Mouse (Mus musculus) cortical plate, adult 2 months (tissue): ENCODE results near the gene Krtap31-1. TPM values are rescaled to one million over a fixed set of nuclear protein-coding genes. Genes with fewer than 3 reads are reported as not detected.
"Not testable (repeated sequence)": the region's sequence is repeated elsewhere in the genome, so short reads cannot be mapped to it uniquely, and the experiment has no call there.

Experiments
- H3K27ac ChIP-seq: fragments of 200-500 bp; 2 replicates; pipeline ENCODE4 v1.5.1; 2012; ENCODE audit warnings: low read length, control low read depth, inconsistent platforms; ENCODE audit not compliant: insufficient read depth
- H3K4me1 ChIP-seq: fragments of 200-500 bp; 2 replicates; pipeline ENCODE4 v1.6.1; 2011; ENCODE audit warnings: low read length; ENCODE audit not compliant: control insufficient read depth, insufficient read depth
- H3K4me3 ChIP-seq: fragments of 200-500 bp; 2 replicates; pipeline ENCODE4 v1.5.1; 2011; ENCODE audit warnings: mild to moderate bottlenecking, low read length, control low read depth; ENCODE audit not compliant: insufficient read depth
- CTCF ChIP-seq: fragments of 200-500 bp; IDR thresholded peaks from 2 replicates; pipeline ENCODE4 v1.5.1; 2011; ENCODE audit warnings: mild to moderate bottlenecking, control low read depth, low read length; ENCODE audit not compliant: insufficient read depth; ENCODE audit errors: extremely low read depth
- POLR2A ChIP-seq: fragments of 200-500 bp; IDR thresholded peaks from 2 replicates; pipeline ENCODE4 v1.6.1; 2011; ENCODE audit warnings: mild to moderate bottlenecking, low read length, control low read depth; ENCODE audit not compliant: insufficient read depth; ENCODE audit errors: extremely low read depth
- polyA plus RNA-seq: library from polyadenylated mRNA; depleted of rRNA; stranded (reverse); fragments of >200 nt; gene quantifications from 2 replicates; pipeline ENCODE4 v1.2.3, GENCODE M21; 2012; rRNA removed

Gene Krtap31-1
- not detected in 2 replicates for polyA plus RNA-seq

DNA sequence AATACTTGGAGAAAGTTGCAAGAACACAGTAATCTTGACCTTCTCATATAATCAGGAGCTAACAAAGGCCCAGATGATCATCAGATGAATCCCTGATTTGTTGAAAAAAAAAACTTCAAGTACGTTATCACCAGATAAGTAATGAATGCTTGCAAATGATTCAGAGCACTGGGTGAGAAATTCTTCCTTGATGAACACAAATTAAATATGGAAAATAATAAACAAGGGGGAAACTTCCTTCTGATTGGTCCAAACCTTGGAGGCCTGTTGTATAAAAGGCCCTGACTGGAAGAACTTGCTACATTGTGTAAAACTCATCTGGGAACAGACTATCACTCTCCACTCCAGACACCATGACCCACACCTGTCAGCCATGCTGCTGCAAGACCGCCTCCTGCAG is at the start of gene Krtap31-1:
Gene Krtap31-1 (plus strand): TSS at position 301 of the 400 bp plus-strand sequence.
- H3K4me3 ChIP-seq = no peak within 1 kb of the TSS
- TF ChIP-seq POLR2A = no peak
- no peak for TF ChIP-seq CTCF
- H3K27ac ChIP-seq = no peak within 1 kb of the TSS
- H3K4me1 ChIP-seq = no peaks in the 10 kb centered on the region

DNA sequence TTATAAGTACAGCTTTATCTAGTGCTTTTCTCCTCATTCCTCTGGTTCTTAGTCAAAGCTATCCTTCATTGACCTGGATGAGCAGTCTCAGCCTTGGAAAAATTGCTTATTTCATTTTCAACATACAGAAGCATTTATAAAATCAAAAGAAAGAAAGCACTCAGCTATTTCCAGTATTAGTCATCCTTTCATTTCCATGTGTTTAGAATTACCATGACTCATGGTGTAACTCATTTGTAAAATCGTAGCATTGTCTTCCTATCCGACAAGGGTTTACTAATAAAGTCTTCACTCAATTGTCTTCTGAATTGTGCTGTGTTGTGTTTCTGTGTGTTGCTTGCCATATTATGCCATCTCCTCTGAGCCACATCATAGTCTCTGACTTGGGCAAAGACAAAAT is 49.0 kb upstream of the Krtap31-1 start:
- Histone ChIP-seq H3K27ac (no peak overlapping the region), H3K4me3 (no peak overlapping the region), H3K4me1 (peaks cover 2% of the 10 kb centered on the region; the same call in 1 of the 2 replicates)
- TF ChIP-seq POLR2A = no peak
- TF ChIP-seq CTCF = no peak

DNA sequence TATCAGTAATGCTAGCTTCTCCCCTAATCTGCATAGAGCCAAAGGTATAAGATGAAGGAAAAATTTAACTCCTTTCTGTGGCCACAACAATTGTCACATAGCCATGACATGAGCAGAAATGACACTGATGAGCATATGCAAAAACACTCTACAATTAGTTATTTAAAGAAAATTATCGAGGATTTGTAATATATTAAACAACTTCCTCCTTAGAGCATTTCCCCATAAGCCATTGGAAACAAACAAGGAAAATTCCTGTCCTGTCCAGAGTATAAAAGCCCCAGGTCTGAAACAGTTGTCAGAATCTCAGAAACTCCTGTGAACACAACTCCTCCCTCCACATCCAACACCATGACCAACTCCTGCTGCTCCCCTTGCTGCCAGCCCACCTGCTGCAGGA is 43.5 kb upstream of the Krtap31-1 start, which contains the start of gene Gm11559:
Gene Gm11559 (plus strand): TSS at position 301 of the 400 bp plus-strand sequence.
- not testable (repeated sequence) for H3K27ac ChIP-seq, H3K4me1 ChIP-seq, H3K4me3 ChIP-seq

DNA sequence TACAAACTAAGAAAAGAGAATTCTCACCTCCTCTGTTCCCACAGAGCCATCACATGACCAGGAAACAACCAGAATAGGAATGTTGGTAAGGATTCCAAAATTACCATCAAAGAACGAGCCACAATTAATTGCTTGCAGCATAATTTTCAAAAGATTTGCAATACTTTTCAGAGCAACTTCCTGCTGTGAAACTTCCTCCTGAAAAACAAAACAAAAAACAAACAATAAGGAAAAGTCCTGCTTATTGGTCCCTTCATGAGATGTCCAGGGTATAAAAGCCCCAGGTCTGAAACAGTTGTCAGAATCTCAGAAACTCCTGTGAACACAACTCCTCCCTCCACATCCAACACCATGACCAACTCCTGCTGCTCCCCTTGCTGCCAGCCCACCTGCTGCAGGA is 34.6 kb upstream of the Krtap31-1 start, which contains the start of gene Krtap9-1:
Gene Krtap9-1 (plus strand): TSS at position 301 of the 400 bp plus-strand sequence.
- H3K4me3 ChIP-seq, H3K27ac ChIP-seq, H3K4me1 ChIP-seq: not testable (repeated sequence)

- not testable (repeated sequence) for H3K27ac ChIP-seq, H3K4me3 ChIP-seq, H3K4me1 ChIP-seq
Observed at GRCm38 (mm10) chr11:99878887-99879286, 28.8 kb upstream of the Krtap31-1 start, which contains the start of gene Gm11567. Gene Gm11567 (plus strand): TSS chr11:99879187.

GRCm38 (mm10) chr11:99914451-99914850 is 6.7 kb downstream of the Krtap31-1 start, which contains the start of gene Gm11565:
Gene Gm11565 (plus strand): TSS chr11:99914751.
- TF ChIP-seq POLR2A (no peak), CTCF (no peak)
- Histone ChIP-seq H3K27ac (no peak within 1 kb of the TSS), H3K4me3 (no peak within 1 kb of the TSS), H3K4me1 (no peaks in the 10 kb centered on the region)

DNA sequence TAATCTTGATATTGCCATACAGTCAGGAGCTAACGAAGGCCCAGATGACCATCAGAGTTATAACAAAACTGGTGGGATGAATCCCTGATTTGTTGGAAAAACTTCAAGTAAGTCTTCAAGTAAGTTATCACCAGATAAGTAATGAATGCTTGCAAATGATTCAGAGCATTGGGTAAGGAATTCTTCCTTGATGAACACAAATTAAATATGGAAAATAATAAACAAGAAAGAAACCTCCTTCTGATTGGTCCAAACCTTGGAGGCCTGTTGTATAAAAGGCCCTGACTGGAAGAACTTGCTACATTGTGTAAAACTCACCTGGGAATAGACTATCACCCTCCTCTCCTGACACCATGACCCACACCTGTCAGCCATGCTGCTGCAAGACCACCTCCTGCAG is 28.3 kb downstream of the Krtap31-1 start, which contains the start of gene Krtap31-2:
Gene Krtap31-2 (plus strand): TSS at position 301 of the 400 bp plus-strand sequence.
- TF ChIP-seq CTCF (no peak), POLR2A (no peak)
- H3K4me3 ChIP-seq = no peak within 1 kb of the TSS
- no peaks in the 10 kb centered on the region for H3K4me1 ChIP-seq
- no peak within 1 kb of the TSS for H3K27ac ChIP-seq

DNA sequence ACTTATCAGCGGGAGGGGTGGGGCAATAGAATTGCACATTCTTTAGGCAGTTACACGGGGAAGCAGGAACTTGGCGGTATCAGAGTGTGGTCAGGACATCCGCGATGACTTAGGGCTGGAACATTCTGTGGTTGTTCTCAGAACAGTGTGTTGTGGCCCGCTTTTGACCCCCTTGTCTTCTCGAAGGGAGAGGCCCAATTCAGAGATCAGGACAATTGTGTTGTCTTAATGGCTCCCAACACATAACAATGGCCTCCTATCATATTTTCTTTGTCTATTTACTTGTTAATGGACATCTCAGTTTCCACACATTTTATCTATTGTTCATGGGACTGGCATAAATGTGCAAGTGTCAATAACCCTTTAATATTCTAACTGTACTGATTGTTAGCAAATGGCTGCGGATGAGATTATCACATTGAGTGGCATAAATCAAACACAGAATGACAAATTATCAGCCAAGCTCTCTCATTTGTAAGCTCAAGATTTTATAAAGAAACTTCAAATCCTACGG is 30.1 kb downstream of the Krtap31-1 start:
- no peaks in the 10 kb centered on the region for H3K4me1 ChIP-seq
- TF ChIP-seq CTCF (no peak), POLR2A (no peak)
- no peak overlapping the region for H3K4me3 ChIP-seq
- no peak overlapping the region for H3K27ac ChIP-seq

DNA sequence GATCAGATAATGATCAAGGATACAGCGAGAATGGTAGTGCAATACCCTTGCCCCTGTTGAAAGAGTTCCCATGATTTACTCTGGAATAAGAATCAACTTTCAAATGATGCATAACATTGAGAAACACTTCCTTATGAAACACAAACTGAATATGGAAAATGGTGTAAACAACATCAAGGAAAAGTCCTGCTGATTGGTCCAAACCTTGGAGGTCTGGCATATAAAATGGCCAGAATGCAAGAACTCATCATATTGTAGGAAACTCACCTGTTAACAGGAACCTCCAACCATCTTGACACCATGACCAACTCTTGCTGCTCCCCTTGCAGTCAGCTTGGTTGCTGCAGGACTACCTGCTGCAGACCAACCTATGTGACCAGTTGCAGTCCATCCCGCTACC is 40.5 kb downstream of the Krtap31-1 start, which contains the start of gene Krtap9-5:
Gene Krtap9-5 (plus strand): TSS at position 301 of the 400 bp plus-strand sequence.
- no peaks in the 10 kb centered on the region for H3K4me1 ChIP-seq
- TF ChIP-seq POLR2A (no peak), CTCF (no peak)
- no peak within 1 kb of the TSS for H3K4me3 ChIP-seq
- H3K27ac ChIP-seq = no peak within 1 kb of the TSS

Other genes with a start within 250 kb of the Krtap31-1 start
- gene Gm11563, start 249.0 kb upstream of the Krtap31-1 start, polyA plus RNA-seq = not detected in 2 replicates
- not detected in 2 replicates for gene Krtap4-6, start 242.0 kb upstream of the Krtap31-1 start, polyA plus RNA-seq
- not detected in 2 replicates for gene Gm14190, start 217.2 kb upstream of the Krtap31-1 start, polyA plus RNA-seq
- gene Gm14180, start 173.6 kb upstream of the Krtap31-1 start, polyA plus RNA-seq = not detected in 2 replicates
- not detected in 2 replicates for gene Gm11595, start 135.0 kb upstream of the Krtap31-1 start, polyA plus RNA-seq
- gene Krtap4-8, start 127.2 kb upstream of the Krtap31-1 start, polyA plus RNA-seq = not detected in 2 replicates
- not detected in 2 replicates for gene Krtap4-9, start 122.7 kb upstream of the Krtap31-1 start, polyA plus RNA-seq
- gene Gm11596, start 114.5 kb upstream of the Krtap31-1 start, polyA plus RNA-seq = not detected in 2 replicates
- not detected in 2 replicates for gene Gm11569, start 109.0 kb upstream of the Krtap31-1 start, polyA plus RNA-seq
- gene Gm11554, start 103.5 kb upstream of the Krtap31-1 start, polyA plus RNA-seq = not detected in 2 replicates
- gene Krtap4-13, start 98.0 kb upstream of the Krtap31-1 start, polyA plus RNA-seq = not detected in 2 replicates
- not detected in 2 replicates for gene Gm11564, start 92.3 kb upstream of the Krtap31-1 start, polyA plus RNA-seq
- gene 2300003K06Rik, start 69.9 kb upstream of the Krtap31-1 start, polyA plus RNA-seq = not detected in 2 replicates
- gene Krtap4-16, start 56.3 kb upstream of the Krtap31-1 start, polyA plus RNA-seq = not detected in 2 replicates
- gene Gm11568, start 50.0 kb upstream of the Krtap31-1 start, polyA plus RNA-seq = not detected in 2 replicates
- not detected in 2 replicates for gene Gm11559, start 43.4 kb upstream of the Krtap31-1 start, polyA plus RNA-seq
- not detected in 2 replicates for gene Krtap9-1, start 34.5 kb upstream of the Krtap31-1 start, polyA plus RNA-seq
- not detected in 2 replicates for gene Gm11567, start 28.7 kb upstream of the Krtap31-1 start, polyA plus RNA-seq
- not detected in 2 replicates for gene Gm11565, start 6.8 kb downstream of the Krtap31-1 start, polyA plus RNA-seq
- not detected in 2 replicates for gene Krtap31-2, start 28.4 kb downstream of the Krtap31-1 start, polyA plus RNA-seq
- not detected in 2 replicates for gene Krtap9-5, start 40.6 kb downstream of the Krtap31-1 start, polyA plus RNA-seq
- gene Krtap29-1, start 71.1 kb downstream of the Krtap31-1 start, polyA plus RNA-seq = not detected in 2 replicates
- gene Krtap16-1, start 78.7 kb downstream of the Krtap31-1 start, polyA plus RNA-seq = not detected in 2 replicates
- not detected in 2 replicates for gene Krtap17-1, start 86.1 kb downstream of the Krtap31-1 start, polyA plus RNA-seq
- 0.06 TPM in 1 of 2 replicates, not detected in the other for gene Krt33a, start 108.3 kb downstream of the Krtap31-1 start, polyA plus RNA-seq
- not detected in 2 replicates for gene Krt33b, start 121.9 kb downstream of the Krtap31-1 start, polyA plus RNA-seq
- not detected in 2 replicates for gene Krt34, start 133.6 kb downstream of the Krtap31-1 start, polyA plus RNA-seq
- not detected in 2 replicates for gene Krt31, start 142.6 kb downstream of the Krtap31-1 start, polyA plus RNA-seq
- gene Krt32, start 180.3 kb downstream of the Krtap31-1 start, polyA plus RNA-seq = 0.10 TPM in 1 of 2 replicates, not detected in the other
- gene Krt35, start 188.3 kb downstream of the Krtap31-1 start, polyA plus RNA-seq = not detected in 2 replicates
- gene Krt36, start 197.7 kb downstream of the Krtap31-1 start, polyA plus RNA-seq = not detected in 2 replicates
- gene Krt13, start 213.6 kb downstream of the Krtap31-1 start, polyA plus RNA-seq = not detected in 2 replicates
- 0.25 TPM in 1 of 2 replicates, not detected in the other for gene Krt15, start 228.0 kb downstream of the Krtap31-1 start, polyA plus RNA-seq
- gene Krt19, start 240.7 kb downstream of the Krtap31-1 start, polyA plus RNA-seq = 0.25 and 0.44 TPM in 2 replicates